Mouse (Mus musculus) ovary, postnatal 14 days (tissue): Measurements from ENCODE around the gene Olfr911-ps1.

Source experiments
- DNase-seq: peaks from one replicate; pipeline ENCODE4 v3.0.0; 2022; ENCODE audit warnings: low spot score

Gene Olfr911-ps1

DNA sequence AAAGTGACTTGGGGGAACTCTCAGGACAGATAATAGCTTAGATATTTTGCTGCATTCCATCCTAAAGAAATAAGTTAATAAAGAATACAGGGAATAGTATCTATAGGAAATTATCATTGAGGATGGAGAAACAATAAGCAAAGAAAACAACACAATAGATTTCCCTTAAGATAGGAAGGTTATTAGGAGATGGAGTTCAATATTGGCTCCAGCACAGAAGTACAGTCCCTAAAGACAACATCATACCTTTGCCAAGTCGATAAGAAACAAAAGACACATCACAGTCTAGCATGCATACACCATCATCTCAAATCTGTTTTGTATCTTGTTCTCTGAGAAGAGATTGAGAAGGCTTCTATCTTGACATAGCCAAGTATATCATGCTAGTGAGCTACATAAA, at the start of gene Olfr911-ps1:
TSS of gene Olfr911-ps1 (plus strand) at position 301 of the 400 bp plus-strand sequence.
- DNase-seq, result no peak

DNA sequence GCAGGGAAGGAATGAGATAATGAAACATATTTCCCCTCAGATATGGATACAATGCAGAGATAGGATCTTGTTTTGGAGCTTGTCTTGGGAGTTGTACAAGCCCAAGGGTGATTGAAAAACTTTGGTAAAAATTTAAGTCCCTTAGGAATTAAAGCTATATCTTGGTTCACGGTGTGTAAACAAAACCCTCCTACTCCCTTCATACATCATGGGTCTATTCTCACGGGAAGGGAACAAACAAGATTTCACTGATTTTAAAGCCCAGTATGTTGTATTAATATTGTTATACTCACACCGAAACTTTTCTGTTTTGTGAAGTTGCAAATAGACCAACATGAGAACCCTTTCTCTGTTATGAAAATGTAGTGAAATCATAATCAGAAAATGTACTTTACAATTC, 34.6 kb upstream of the Olfr911-ps1 start, which contains the start of gene Olfr906:
TSS of gene Olfr906 (plus strand) at position 301 of the 400 bp plus-strand sequence.
- DNase-seq, result no peak

DNA sequence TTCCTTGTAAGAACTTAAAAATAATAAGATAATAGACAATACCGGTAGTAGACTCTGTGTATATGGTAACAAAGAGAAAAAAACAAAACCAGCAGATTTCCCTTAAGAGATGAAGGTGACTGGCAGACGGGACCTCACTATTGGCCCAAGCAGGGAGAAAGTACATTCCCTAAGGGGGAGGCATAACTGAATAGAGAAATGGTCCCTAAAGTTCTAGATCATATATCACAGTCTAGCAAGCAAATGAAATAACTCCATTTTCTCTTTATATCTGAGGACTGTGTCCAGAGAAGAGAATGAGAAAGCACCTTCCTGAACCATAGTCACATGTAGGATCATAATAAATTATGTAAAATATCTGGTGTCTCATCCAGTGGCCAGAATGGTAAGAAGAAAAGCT, 25.9 kb upstream of the Olfr911-ps1 start, which contains the start of gene Olfr907:
TSS of gene Olfr907 (plus strand) at position 301 of the 400 bp plus-strand sequence.
- DNase-seq, result no peak

DNA sequence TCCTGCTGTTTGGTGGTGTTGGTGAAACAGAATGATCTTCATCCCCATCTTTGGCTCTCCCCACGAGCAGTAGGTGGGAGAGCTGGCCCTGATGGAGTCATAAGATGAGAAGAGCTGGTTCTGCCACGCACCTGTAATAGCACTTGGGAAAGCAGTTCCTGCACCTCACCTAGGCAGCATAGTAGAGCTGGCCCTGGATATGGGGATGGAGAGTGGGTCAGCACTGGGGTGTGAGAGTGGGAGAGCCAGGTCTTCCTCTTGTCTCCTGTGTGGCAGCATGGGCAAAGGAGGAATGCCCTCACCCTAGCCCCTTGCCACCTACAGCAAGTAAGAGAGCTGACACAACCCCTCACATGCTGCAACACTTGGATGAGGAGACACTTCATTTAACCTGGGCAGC, 9.0 kb upstream of the Olfr911-ps1 start:
- no peak for DNase-seq

DNA sequence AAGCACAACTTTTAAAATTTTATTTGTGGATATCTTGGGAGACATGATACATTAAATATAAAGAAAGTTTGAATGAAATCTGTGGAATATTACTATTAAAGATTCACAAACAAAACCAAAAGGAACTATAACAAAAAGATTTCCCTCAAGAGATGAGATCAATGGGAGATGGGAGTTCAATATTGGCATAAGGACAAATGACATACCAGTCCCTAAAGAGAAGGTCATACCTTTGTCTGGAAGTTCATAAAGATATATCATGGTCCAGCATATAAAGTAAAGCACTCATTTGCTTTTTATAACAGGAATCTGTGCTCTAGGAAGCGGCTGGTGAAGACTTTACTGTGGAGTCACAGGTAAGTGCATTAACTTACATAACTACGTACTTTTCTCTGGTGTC, 16.2 kb downstream of the Olfr911-ps1 start, which contains the start of gene Olfr910:
TSS of gene Olfr910 (plus strand) at position 301 of the 400 bp plus-strand sequence.
- no peak for DNase-seq
